In genomic region chr2:30463341-30463761, GRCm38 (mm10) we compare ENCODE assay signal across 8 mouse cellular contexts. TPM values are rescaled to one million over a fixed set of nuclear protein-coding genes. Genes with fewer than 3 reads are reported as not detected.
A peak's percentile ranks its signal among the peaks of the same experiment; 100 is the strongest.
DNase-seq lines count a peak whose midpoint lies in the region; ATAC-seq lines count a peak whose summit lies in the region.

No protein-coding gene starts in this region.

- no peak overlapping the region for H3K9ac ChIP-seq in embryonic facial prominence, embryonic 15.5 days
- H3K9ac ChIP-seq in kidney, embryonic 16.5 days (replicated peaks; ENCODE audit: low read length), result peak overlapping the region; percentile 30

- H3K4me3 ChIP-seq in embryonic facial prominence, embryonic 15.5 days (replicated peaks), result peak overlapping the region; percentile 37
- peak overlapping the region; percentile 44 for H3K4me3 ChIP-seq in kidney, embryonic 16.5 days (ENCODE audit: low read length)

- peak overlapping the region; percentile 56 for H3K4me2 ChIP-seq in embryonic facial prominence, embryonic 15.5 days (replicated peaks)
- H3K4me2 ChIP-seq in kidney, embryonic 16.5 days (replicated peaks; ENCODE audit: low read depth, low read length), result peak overlapping the region; percentile 58

- peak overlapping the region; percentile 85 for H3K27ac ChIP-seq in embryonic facial prominence, embryonic 15.5 days (replicated peaks)
- peak overlapping the region; percentile 89 for H3K27ac ChIP-seq in kidney, embryonic 16.5 days (ENCODE audit: low read length)

- 19% methylated on average over 5 of the region's 5 CpGs for whole genome bisulfite sequencing in embryonic facial prominence, embryonic 15.5 days
- 9% methylated on average over 5 of the region's 5 CpGs for WGBS in kidney, embryonic 16.5 days

- no peaks in the 10 kb centered on the region for H3K9me3 ChIP-seq in embryonic facial prominence, embryonic 15.5 days (replicated peaks)
- H3K9me3 ChIP-seq in kidney, embryonic 16.5 days (ENCODE audit: low read length), result no peaks in the 10 kb centered on the region

- no peaks in the 10 kb centered on the region for H3K27me3 ChIP-seq in embryonic facial prominence, embryonic 15.5 days
- no peaks in the 10 kb centered on the region for H3K27me3 ChIP-seq in kidney, embryonic 16.5 days (ENCODE audit: insufficient read depth, low read length)

- 0 out of 2 replicates have a peak, but pooled peaks cover 6% of the 10 kb centered on the region for H3K36me3 ChIP-seq in embryonic facial prominence, embryonic 15.5 days
- no peaks in the 10 kb centered on the region for H3K36me3 ChIP-seq in kidney, embryonic 16.5 days (ENCODE audit: insufficient read depth, low read length)

- peak; percentile 29; the same call in 1 of the 2 replicates for ATAC-seq in embryonic facial prominence, embryonic 15.5 days (ENCODE audit: insufficient number of reproducible peaks, low FRiP score, low TSS enrichment, low read depth)
- peak; percentile 60 for ATAC-seq in kidney, embryonic 16.5 days (ENCODE audit: low FRiP score, low TSS enrichment)

- DNase-seq in cerebellum, adult 9-11 months, result peak; percentile 59
- no peak for DNase-seq in cerebellum, adult 11 months
- DNase-seq in lung, postnatal 36 days, result peak; percentile 77
- no peak for DNase-seq in spleen, postnatal 36 days (ENCODE audit: low spot score in 2 of 2)
- no peak for DNase-seq in left cerebral cortex, adult 9 months (ENCODE audit: low spot score in 2 of 2)
- no peak for DNase-seq in gastrocnemius, postnatal 10 days

- peaks cover 31% of the 10 kb centered on the region for H3K4me1 ChIP-seq in embryonic facial prominence, embryonic 15.5 days
- peaks cover 33% of the 10 kb centered on the region for H3K4me1 ChIP-seq in kidney, embryonic 16.5 days (ENCODE audit: insufficient read depth, low read length)

RNA-seq across cellular contexts. Expression of gene Ier5l, which starts 10.7 kb away (rescaled TPM):
- polyA plus RNA-seq in embryonic facial prominence, embryonic 15.5 days (2015; fragmentation: Nextera tagmentation; extraction: Ambion mirVana), result 2.2 and 3.0 TPM in 2 replicates
- 2.2 and 2.9 TPM in 2 replicates for polyA plus RNA-seq in kidney, embryonic 16.5 days (2015; fragmentation: Nextera tagmentation; extraction: Ambion mirVana)
- total RNA-seq in gastrocnemius, postnatal 10 days (2021), result 1 to 10 TPM; 4.8 to 7.4 TPM

RNA-seq across cellular contexts. Expression of gene Ptpa, which starts 47.5 kb away (rescaled TPM):
- polyA plus RNA-seq in embryonic facial prominence, embryonic 15.5 days (2015; fragmentation: Nextera tagmentation; extraction: Ambion mirVana), result 146 and 154 TPM in 2 replicates
- 184 and 191 TPM in 2 replicates for polyA plus RNA-seq in kidney, embryonic 16.5 days (2015; fragmentation: Nextera tagmentation; extraction: Ambion mirVana)
- 100 to 1,000 TPM in 1 of 2 experiments, 10 to 100 TPM in 1; 95.1 to 101 TPM for total RNA-seq in gastrocnemius, postnatal 10 days (2021)

RNA-seq across cellular contexts. Expression of gene Crat, which starts 47.7 kb away (rescaled TPM):
- polyA plus RNA-seq in embryonic facial prominence, embryonic 15.5 days (2015; fragmentation: Nextera tagmentation; extraction: Ambion mirVana), result 29.4 and 32.1 TPM in 2 replicates
- 40.9 and 44.2 TPM in 2 replicates for polyA plus RNA-seq in kidney, embryonic 16.5 days (2015; fragmentation: Nextera tagmentation; extraction: Ambion mirVana)
- 100 to 1,000 TPM; 228 to 262 TPM for total RNA-seq in gastrocnemius, postnatal 10 days (2021)

Comparison
In these comparisons a context has a peak if more than half of its experiments do, and no peak if none do; other contexts are left out.
1. DNase-seq: peak in cerebellum, adult 9-11 months (single experiment) and lung, postnatal 36 days (single experiment); none in cerebellum, adult 11 months (single experiment), spleen, postnatal 36 days (0 of 2), left cerebral cortex, adult 9 months (0 of 2) and gastrocnemius, postnatal 10 days (single experiment).